Mouse (Mus musculus) limb, embryonic 12.5 days (tissue): ENCODE measurements around the gene Sh3pxd2a. TPM values are rescaled to one million over a fixed set of nuclear protein-coding genes. Genes with fewer than 3 reads are reported as not detected.

Experiments used
- ATAC-seq: fragments of 200-750 bp; cut with Nextera tagmentation; 2 replicates; pipeline ENCODE4 v1.8.0; 2017; ENCODE audit warnings: low read depth, moderate TSS enrichment; ENCODE audit not compliant: insufficient number of reproducible peaks, insufficient read depth, low FRiP score, low TSS enrichment
- H3K27ac ChIP-seq: fragments of 300-500 bp; sonication (generic); 2 replicates; pipeline ENCODE4 v1.5.1; 2016; ENCODE audit warnings: mild to moderate bottlenecking, moderate library complexity
- H3K27me3 ChIP-seq: fragments of 300-500 bp; sonication (generic); 2 replicates; pipeline ENCODE4 v1.6.1; 2016; ENCODE audit warnings: mild to moderate bottlenecking, moderate library complexity
- H3K36me3 ChIP-seq: fragments of 300-500 bp; sonication (generic); 2 replicates; pipeline ENCODE4 v1.6.1; 2016; ENCODE audit warnings: mild to moderate bottlenecking, moderate library complexity
- H3K4me1 ChIP-seq: fragments of 300-500 bp; sonication (generic); replicated peaks from 2 replicates; pipeline ENCODE4 v1.6.1; 2016
- H3K4me2 ChIP-seq: fragments of 300-500 bp; sonication (generic); 2 replicates; pipeline ENCODE4 v1.6.1; 2016; ENCODE audit warnings: mild to moderate bottlenecking, moderate library complexity
- H3K4me3 ChIP-seq: fragments of 300-500 bp; sonication (generic); replicated peaks from 2 replicates; pipeline ENCODE4 v1.5.1; 2016; ENCODE audit warnings: mild to moderate bottlenecking
- H3K9ac ChIP-seq: fragments of 300-500 bp; sonication (generic); replicated peaks from 2 replicates; pipeline ENCODE4 v1.6.1; 2016; ENCODE audit warnings: mild to moderate bottlenecking, moderate library complexity
- H3K9me3 ChIP-seq: fragments of 300-500 bp; sonication (generic); 2 replicates; pipeline ENCODE4 v1.6.1; 2016; ENCODE audit warnings: mild to moderate bottlenecking, moderate library complexity
- WGBS: fragments of 180-500 bp; shearing (Covaris S2); methylation state at CpG from one replicate; pipeline ENCODE4 v1.1.7; 2016; 5-methylcytosine and 5-hydroxymethylcytosine counted together
- polyA plus RNA-seq: library from polyadenylated mRNA; unstranded; fragments of >200 nt; fragmentation: Nextera tagmentation; extraction: Ambion mirVana; gene quantifications from 2 replicates; pipeline ENCODE4 v1.2.1, GENCODE M21; 2016

Gene Sh3pxd2a
- polyA plus RNA-seq, 1 experiment from 2014 or later: 7.7 TPM

GRCm38 (mm10) chr19:47457711-47458503, 6.3 kb downstream of the Sh3pxd2a start:
- H3K27me3 ChIP-seq: no peaks in the 10 kb centered on the region
- peaks cover 4% of the 10 kb centered on the region; the same call in 1 of the 2 replicates for H3K36me3 ChIP-seq
- H3K27ac ChIP-seq: 0 out of 2 replicates have a peak overlapping the region, but pooled peaks have one; percentile 29
- H3K4me3 ChIP-seq: no peak overlapping the region
- H3K9ac ChIP-seq: peak overlapping the region; percentile 8; the same call in 1 of the 2 replicates
- ATAC-seq: no peak
- H3K9me3 ChIP-seq: 0 out of 2 replicates have a peak, but pooled peaks cover 4% of the 10 kb centered on the region
- H3K4me2 ChIP-seq: no peak overlapping the region
- WGBS: 49% methylated on average over 13 of the region's 13 CpGs
- H3K4me1 ChIP-seq: peaks cover 50% of the 10 kb centered on the region

- Histone ChIP-seq H3K4me3 (no peak overlapping the region), H3K27me3 (no peaks in the 10 kb centered on the region), H3K9ac (no peak overlapping the region), H3K27ac (no peak overlapping the region), H3K4me2 (no peak overlapping the region), H3K4me1 (peaks cover 48% of the 10 kb centered on the region), H3K9me3 (no peaks in the 10 kb centered on the region), H3K36me3 (no peaks in the 10 kb centered on the region)
- WGBS: 74% methylated on average over 6 of the region's 6 CpGs
- no peak for ATAC-seq
Measured at GRCm38 (mm10) chr19:47456021-47456420, 8.2 kb downstream of the Sh3pxd2a start.

- no peak overlapping the region for H3K4me2 ChIP-seq
- no peaks in the 10 kb centered on the region for H3K36me3 ChIP-seq
- no peak overlapping the region for H3K9ac ChIP-seq
- peaks cover 50% of the 10 kb centered on the region for H3K4me1 ChIP-seq
- no peaks in the 10 kb centered on the region for H3K9me3 ChIP-seq
- no peak overlapping the region for H3K27ac ChIP-seq
- WGBS: 76% methylated on average over 15 of the region's 15 CpGs
- no peaks in the 10 kb centered on the region for H3K27me3 ChIP-seq
- H3K4me3 ChIP-seq: no peak overlapping the region
- ATAC-seq: no peak
Measured at GRCm38 (mm10) chr19:47455001-47455755, 9.0 kb downstream of the Sh3pxd2a start.

- 65% methylated on average over 11 of the region's 11 CpGs for WGBS
- Histone ChIP-seq H3K4me3 (no peak overlapping the region), H3K36me3 (no peaks in the 10 kb centered on the region), H3K9ac (0 out of 2 replicates have a peak overlapping the region, but pooled peaks have one; percentile 12), H3K27ac (no peak overlapping the region; the same call in 1 of the 2 replicates), H3K4me2 (no peak overlapping the region), H3K27me3 (no peaks in the 10 kb centered on the region), H3K9me3 (no peaks in the 10 kb centered on the region), H3K4me1 (peaks cover 54% of the 10 kb centered on the region)
- no peak for ATAC-seq
Measured at GRCm38 (mm10) chr19:47454167-47455000, 9.8 kb downstream of the Sh3pxd2a start.

- no peaks in the 10 kb centered on the region for H3K9me3 ChIP-seq
- no peak overlapping the region for H3K27ac ChIP-seq
- H3K36me3 ChIP-seq: no peaks in the 10 kb centered on the region
- no peaks in the 10 kb centered on the region for H3K27me3 ChIP-seq
- H3K4me2 ChIP-seq: no peak overlapping the region
- ATAC-seq: no peak
- peaks cover 54% of the 10 kb centered on the region for H3K4me1 ChIP-seq
- WGBS: 74% methylated on average over 7 of the region's 7 CpGs
- no peak overlapping the region for H3K4me3 ChIP-seq
- no peak overlapping the region for H3K9ac ChIP-seq
Measured at GRCm38 (mm10) chr19:47453352-47453751, 10.8 kb downstream of the Sh3pxd2a start.

GRCm38 (mm10) chr19:47452682-47453081, 11.5 kb downstream of the Sh3pxd2a start:
- no peak for ATAC-seq
- Histone ChIP-seq H3K27ac (no peak overlapping the region), H3K4me3 (no peak overlapping the region), H3K4me1 (peaks cover 54% of the 10 kb centered on the region), H3K36me3 (no peaks in the 10 kb centered on the region), H3K9ac (no peak overlapping the region), H3K9me3 (no peaks in the 10 kb centered on the region), H3K27me3 (no peaks in the 10 kb centered on the region), H3K4me2 (no peak overlapping the region)
- WGBS: 86% methylated on average over 10 of the region's 10 CpGs

- H3K9me3 ChIP-seq: no peaks in the 10 kb centered on the region
- H3K9ac ChIP-seq: no peak overlapping the region
- no peaks in the 10 kb centered on the region for H3K27me3 ChIP-seq
- H3K36me3 ChIP-seq: no peaks in the 10 kb centered on the region
- H3K4me1 ChIP-seq: peaks cover 55% of the 10 kb centered on the region
- no peak overlapping the region for H3K4me3 ChIP-seq
- no peak for ATAC-seq
- no peak overlapping the region for H3K4me2 ChIP-seq
- WGBS: 90% methylated on average over 7 of the region's 7 CpGs
- H3K27ac ChIP-seq: no peak overlapping the region
Measured at GRCm38 (mm10) chr19:47452211-47452610, 12.0 kb downstream of the Sh3pxd2a start.

- Histone ChIP-seq H3K27ac (no peak overlapping the region), H3K27me3 (no peaks in the 10 kb centered on the region), H3K4me1 (peaks cover 61% of the 10 kb centered on the region), H3K9me3 (no peaks in the 10 kb centered on the region), H3K4me2 (no peak overlapping the region), H3K36me3 (no peaks in the 10 kb centered on the region), H3K4me3 (no peak overlapping the region), H3K9ac (no peak overlapping the region)
- ATAC-seq: no peak
- 73% methylated on average over 10 of the region's 10 CpGs for WGBS
Measured at GRCm38 (mm10) chr19:47451476-47452113, 12.6 kb downstream of the Sh3pxd2a start.

- no peaks in the 10 kb centered on the region for H3K36me3 ChIP-seq
- peaks cover 72% of the 10 kb centered on the region for H3K4me1 ChIP-seq
- H3K9ac ChIP-seq: no peak overlapping the region
- no peak overlapping the region for H3K4me3 ChIP-seq
- no peaks in the 10 kb centered on the region for H3K9me3 ChIP-seq
- H3K4me2 ChIP-seq: no peak overlapping the region
- ATAC-seq: peak; percentile 39; the same call in 1 of the 2 replicates
- H3K27ac ChIP-seq: no peak overlapping the region
- WGBS: 37% methylated on average over 8 of the region's 8 CpGs
- H3K27me3 ChIP-seq: no peaks in the 10 kb centered on the region
Measured at GRCm38 (mm10) chr19:47450261-47451137, 13.7 kb downstream of the Sh3pxd2a start.
